Mouse (Mus musculus): ENCODE data around the gene Pdhx.

DNA sequence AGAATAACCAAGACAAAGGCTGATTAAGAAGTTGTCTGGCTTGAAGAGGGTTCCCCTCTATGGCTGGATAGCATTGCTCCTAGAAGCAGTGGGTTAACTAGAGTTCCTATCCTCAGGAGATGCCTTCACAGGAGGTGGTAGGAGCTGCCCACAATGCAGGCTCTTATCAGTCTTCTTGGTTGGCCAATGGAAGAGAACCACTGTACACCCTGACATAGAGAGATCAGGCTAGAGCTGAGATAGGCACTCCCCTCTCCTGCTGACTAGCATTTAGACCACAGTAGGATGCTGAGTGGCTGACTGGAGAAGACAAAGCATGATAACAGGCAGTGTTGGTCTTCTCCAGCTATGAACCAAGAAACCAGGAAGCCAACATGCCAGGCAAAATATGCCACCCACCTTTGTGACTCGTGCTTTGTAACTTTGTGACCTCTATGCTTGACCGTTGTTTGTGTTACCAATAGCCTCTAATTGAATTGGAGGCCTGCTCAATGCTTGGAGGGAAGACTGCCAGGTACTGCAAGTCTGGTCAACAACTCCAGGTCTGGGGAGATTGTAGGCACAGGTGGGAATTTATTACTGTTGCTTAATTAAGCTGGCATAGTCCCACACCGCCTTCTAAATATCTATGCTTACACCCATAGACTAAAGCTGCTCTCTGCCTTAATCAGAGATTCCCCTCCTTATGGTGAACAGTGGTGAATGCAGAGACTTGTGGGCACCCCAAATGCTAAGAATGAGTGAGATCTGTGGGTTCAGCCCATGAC lies 79.3 kb downstream of the Pdhx start:
- TF ChIP-seq GATA1 (IDR thresholded peaks at IDR 0.05; ENCODE audit: borderline replicate concordance, low read length): no peak
- no peak for TF ChIP-seq FLI1 (IDR thresholded peaks at IDR 0.05; ENCODE audit: low read length)

Measured in megakaryocyte, embryonic 14.5 days (primary cell).